Mouse (Mus musculus) thymus, adult 2 months (tissue): ENCODE data around the gene Cstad.
A peak's percentile ranks its signal among the peaks of the same experiment; 100 is the strongest.

Experiments
- CTCF ChIP-seq: fragments of 200-500 bp; IDR thresholded peaks from 2 replicates; pipeline ENCODE4 v1.5.1; 2012; ENCODE audit warnings: mild to moderate bottlenecking, control low read depth, low read length, moderate library complexity, borderline replicate concordance; ENCODE audit not compliant: control insufficient read depth, poor library complexity, insufficient read depth; ENCODE audit errors: extremely low read depth
- POLR2A ChIP-seq: fragments of 200-500 bp; IDR thresholded peaks from 2 replicates; pipeline ENCODE4 v1.6.1; 2012; ENCODE audit warnings: mild to moderate bottlenecking, low read length, control low read depth, moderate library complexity; ENCODE audit not compliant: control insufficient read depth, poor library complexity, insufficient read depth; ENCODE audit errors: extremely low read depth

DNA sequence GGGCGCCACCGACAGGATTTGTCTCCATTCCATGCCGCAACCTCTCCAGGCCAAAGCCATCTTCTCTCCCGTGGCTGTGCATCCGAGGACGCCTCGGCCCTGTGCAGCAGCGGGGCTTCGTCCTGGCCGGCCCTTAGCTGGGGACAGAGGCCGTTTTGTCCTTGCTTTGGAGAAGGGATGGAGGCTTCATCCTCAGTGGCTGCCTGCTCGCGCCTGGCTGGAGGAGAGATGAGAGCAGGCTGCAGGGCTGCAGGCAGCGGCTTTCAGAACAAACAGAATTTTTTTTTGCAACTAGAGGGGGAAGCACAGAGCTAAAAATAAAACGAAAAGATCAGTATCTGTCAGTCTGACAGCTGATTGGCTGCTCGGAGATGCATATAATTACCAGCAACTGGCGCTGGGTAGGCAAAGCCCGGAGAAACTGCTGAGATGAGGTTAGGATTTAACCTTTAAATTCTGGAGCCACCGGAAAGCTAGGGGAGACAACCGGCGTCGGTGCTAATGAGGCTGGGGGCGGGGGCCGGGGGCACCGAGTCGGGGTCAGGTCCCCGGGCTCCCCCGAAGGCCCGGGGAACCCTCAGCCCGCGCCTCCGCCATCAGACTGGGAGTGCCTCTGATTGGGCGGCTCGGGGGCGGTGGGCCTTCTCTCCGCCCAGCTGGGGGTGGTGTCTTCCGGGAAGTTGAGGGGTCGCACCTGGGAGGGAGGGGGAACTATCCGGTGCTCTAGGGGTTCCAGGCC is at the start of gene Cstad:
- TF ChIP-seq CTCF (0 out of 2 replicates have a peak, but pooled peaks have one; percentile 8), POLR2A (peak; percentile 50)
